Mouse (Mus musculus) C2C12 (cell line): Measurements from ENCODE around the gene Rps5. TPM values are rescaled to one million over a fixed set of nuclear protein-coding genes. Genes with fewer than 3 reads are reported as not detected.
"Not testable (repeated sequence)": the region's sequence is repeated elsewhere in the genome, so short reads cannot be mapped to it uniquely, and the experiment has no call there.

Experiments
- H3K27me3 ChIP-seq: one replicate; pipeline ENCODE4 v1.6.1; 2011; ENCODE audit not compliant: control insufficient read depth, insufficient read depth, insufficient read length
- H3K36me3 ChIP-seq: one replicate; pipeline ENCODE4 v1.6.1; 2011; ENCODE audit not compliant: control insufficient read depth, insufficient read depth
- H3K4me3 ChIP-seq: one replicate; pipeline ENCODE4 v1.5.1; 2011; ENCODE audit warnings: mild to moderate bottlenecking, control low read depth; ENCODE audit not compliant: poor library complexity, insufficient read depth, severe bottlenecking
- H3K79me2 ChIP-seq: one replicate; pipeline ENCODE4 v1.6.1; 2011; ENCODE audit not compliant: control insufficient read depth, insufficient read depth
- H3K79me3 ChIP-seq: one replicate; pipeline ENCODE4 v1.6.1; 2011; ENCODE audit warnings: low read depth, control low read depth
- H3ac ChIP-seq: one replicate; pipeline ENCODE3; 2011; ENCODE audit warnings: low read depth; ENCODE audit not compliant: control insufficient read depth, insufficient read length
- CEBPB ChIP-seq: IDR thresholded peaks from one replicate; pipeline ENCODE4 v1.6.1; 2011; ENCODE audit warnings: low read depth, mild to moderate bottlenecking, control low read depth, moderate library complexity
- CTCF ChIP-seq: IDR thresholded peaks from one replicate; pipeline ENCODE4 v1.5.1; 2011; ENCODE audit not compliant: control insufficient read depth, insufficient read depth, insufficient read length
- FOSL1 ChIP-seq: IDR thresholded peaks from one replicate; pipeline ENCODE4 v1.8.0; 2011; ENCODE audit warnings: mild to moderate bottlenecking, low read length; ENCODE audit not compliant: poor library complexity, insufficient read depth, severe bottlenecking
- MAX ChIP-seq: IDR thresholded peaks from one replicate; pipeline ENCODE4 v1.6.1; 2011; ENCODE audit warnings: mild to moderate bottlenecking, control low read depth
- MYOD1 ChIP-seq: IDR thresholded peaks from one replicate; pipeline ENCODE4 v1.6.1; 2011; ENCODE audit warnings: low read depth; ENCODE audit not compliant: control insufficient read depth, insufficient read length
- MYOG ChIP-seq: IDR thresholded peaks from one replicate; pipeline ENCODE4 v1.6.1; 2011; ENCODE audit not compliant: control insufficient read depth, insufficient read length; ENCODE audit errors: extremely low read depth
- USF1 ChIP-seq: IDR thresholded peaks from one replicate; pipeline ENCODE4 v1.6.1; 2011; ENCODE audit warnings: low read depth, mild to moderate bottlenecking, control low read depth, moderate library complexity
- polyA plus RNA-seq: library from polyadenylated mRNA; unstranded; fragments of >200 nt; fragmentation: generic; extraction: Trizol; gene quantifications from one replicate; pipeline ENCODE4 v1.2.1, GENCODE M21; 2012; ENCODE audit warnings: missing spikeins

Rps5 gene
- polyA plus RNA-seq, 1 experiment, result 3,397 TPM

DNA sequence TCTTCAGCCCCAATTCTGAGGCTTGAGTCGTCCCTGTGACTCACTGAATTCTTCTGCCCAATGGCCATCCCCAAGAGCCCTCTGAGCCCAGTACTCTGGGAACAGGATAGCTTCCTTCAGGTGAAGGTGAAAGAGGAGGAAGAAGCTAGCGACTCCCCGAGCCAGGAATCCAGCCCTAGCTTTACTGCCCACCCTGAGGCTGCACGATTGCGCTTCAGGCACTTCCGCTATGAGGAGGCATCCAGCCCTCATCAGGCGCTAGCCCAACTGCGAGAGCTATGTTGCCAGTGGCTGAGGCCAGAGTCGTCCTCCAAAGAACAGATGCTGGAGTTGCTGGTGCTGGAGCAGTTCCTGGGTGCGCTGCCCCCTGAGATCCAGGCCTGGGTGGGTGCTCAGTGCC lies 18.5 kb upstream of the Rps5 start:
- no peak overlapping the region for H3ac ChIP-seq
- H3K4me3 ChIP-seq, result no peak overlapping the region
- H3K79me3 ChIP-seq, result peaks cover 2% of the 10 kb centered on the region
- H3K79me2 ChIP-seq, result peaks cover 2% of the 10 kb centered on the region
- H3K27me3 ChIP-seq, result no peaks in the 10 kb centered on the region
- peaks cover 12% of the 10 kb centered on the region for H3K36me3 ChIP-seq
- TF ChIP-seq USF1 (no peak), FOSL1 (no peak), CEBPB (no peak), MYOD1 (no peak), MAX (no peak), CTCF (no peak), MYOG (no peak)

GRCm38 (mm10) chr7:12905146-12905545 lies 16.9 kb upstream of the Rps5 start:
- Histone ChIP-seq H3K79me2 (no peaks in the 10 kb centered on the region), H3K36me3 (peaks cover 12% of the 10 kb centered on the region), H3K79me3 (peaks cover 2% of the 10 kb centered on the region), H3K27me3 (no peaks in the 10 kb centered on the region), H3ac (no peak overlapping the region), H3K4me3 (no peak overlapping the region)
- TF ChIP-seq USF1 (no peak), FOSL1 (no peak), MYOG (no peak), MYOD1 (no peak), CTCF (no peak), CEBPB (no peak), MAX (no peak)

- Histone ChIP-seq H3K36me3 (peaks cover 12% of the 10 kb centered on the region), H3K4me3 (no peak overlapping the region), H3ac (no peak overlapping the region), H3K79me3 (no peaks in the 10 kb centered on the region), H3K79me2 (no peaks in the 10 kb centered on the region), H3K27me3 (no peaks in the 10 kb centered on the region)
- no peak for TF ChIP-seq USF1
Measured at GRCm38 (mm10) chr7:12909498-12909962, 12.6 kb upstream of the Rps5 start.

- Histone ChIP-seq H3K79me3 (no peaks in the 10 kb centered on the region), H3K79me2 (no peaks in the 10 kb centered on the region), H3K4me3 (no peak overlapping the region), H3K27me3 (no peaks in the 10 kb centered on the region), H3K36me3 (peaks cover 12% of the 10 kb centered on the region), H3ac (no peak overlapping the region)
- TF ChIP-seq MYOG (no peak), CTCF (no peak)
Measured at GRCm38 (mm10) chr7:12910181-12910668, 11.9 kb upstream of the Rps5 start.

DNA sequence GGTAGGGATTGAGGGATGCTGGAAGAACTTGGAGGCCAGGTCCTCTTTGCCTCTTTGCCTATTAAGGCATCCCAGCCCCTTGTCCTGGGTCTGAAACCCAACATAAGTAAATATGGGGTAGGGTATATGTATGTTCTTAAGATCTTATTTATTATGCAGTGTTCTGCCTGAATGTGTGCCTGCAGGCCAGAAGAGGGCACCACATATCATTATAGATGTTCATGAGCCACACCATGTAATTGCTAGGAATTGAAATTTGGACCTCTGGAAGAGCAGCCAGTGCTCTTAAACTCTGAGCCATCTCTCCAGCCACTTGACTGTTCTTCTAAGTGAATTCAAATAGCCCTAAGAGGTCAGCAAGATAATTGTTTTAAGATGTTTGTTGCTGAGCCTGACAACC lies 8.5 kb upstream of the Rps5 start:
- H3K79me3 ChIP-seq, result no peaks in the 10 kb centered on the region
- H3K79me2 ChIP-seq, result no peaks in the 10 kb centered on the region
- no peaks in the 10 kb centered on the region for H3K36me3 ChIP-seq
- no peaks in the 10 kb centered on the region for H3K27me3 ChIP-seq
- no peak overlapping the region for H3ac ChIP-seq
- no peak for TF ChIP-seq MYOG
- TF ChIP-seq FOSL1, result no peak
- TF ChIP-seq MAX, result no peak
- no peak for TF ChIP-seq CTCF
- TF ChIP-seq USF1, result no peak
- TF ChIP-seq MYOD1, result no peak
- no peak for TF ChIP-seq CEBPB
- no peak overlapping the region for H3K4me3 ChIP-seq

DNA sequence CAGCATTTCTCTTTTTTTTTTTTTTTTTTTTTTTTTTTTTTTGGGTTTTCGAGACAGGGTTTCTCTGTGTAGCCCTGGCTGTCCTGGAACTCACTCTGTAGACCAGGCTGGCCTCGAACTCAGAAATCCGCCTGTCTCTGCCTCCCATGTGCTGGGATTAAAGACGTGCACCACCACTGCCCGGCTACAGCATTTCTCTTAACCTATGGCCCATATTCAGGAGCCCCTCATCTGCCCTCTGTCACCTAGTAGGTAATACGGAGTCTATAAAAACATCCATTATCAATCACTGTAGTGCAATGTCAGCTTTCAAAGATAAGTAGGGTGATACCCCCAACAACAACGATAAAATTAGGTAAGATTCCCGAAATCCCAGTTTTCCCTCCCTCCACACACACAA lies 1.6 kb upstream of the Rps5 start:
- not testable (repeated sequence) for H3ac ChIP-seq, H3K27me3 ChIP-seq, H3K4me3 ChIP-seq
- Histone ChIP-seq H3K79me3 (peaks cover 29% of the 10 kb centered on the region), H3K79me2 (peaks cover 34% of the 10 kb centered on the region), H3K36me3 (peaks cover 30% of the 10 kb centered on the region)

DNA sequence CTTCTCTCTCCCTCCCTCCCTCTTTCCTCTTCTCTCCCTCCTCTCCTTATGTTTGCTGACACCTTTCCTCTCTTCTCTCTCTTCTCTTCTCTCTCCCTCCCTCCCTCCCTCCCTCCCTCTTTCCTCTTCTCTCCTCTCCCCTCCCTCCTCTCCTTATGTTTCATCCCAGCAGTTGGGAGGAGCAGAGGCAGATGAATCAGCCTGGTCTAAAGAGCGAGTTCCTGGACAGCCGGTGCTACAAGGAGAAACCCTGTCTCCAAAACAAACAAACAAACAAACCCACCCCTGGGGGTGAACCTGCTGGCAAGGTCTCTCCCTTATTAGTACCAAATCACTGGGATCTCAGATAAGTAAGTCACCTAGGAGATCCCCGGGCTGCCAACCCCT lies 779 bp upstream of the Rps5 start:
- peak overlapping the region; percentile 82 for H3ac ChIP-seq
- H3K4me3 ChIP-seq, result peak overlapping the region; percentile 75
- H3K27me3 ChIP-seq, result no peaks in the 10 kb centered on the region
- peaks cover 31% of the 10 kb centered on the region for H3K79me3 ChIP-seq
- no peak for TF ChIP-seq CEBPB
- TF ChIP-seq MYOG, result no peak
- TF ChIP-seq USF1, result no peak
- TF ChIP-seq FOSL1, result no peak
- TF ChIP-seq CTCF, result no peak
- TF ChIP-seq MAX, result no peak
- no peak for TF ChIP-seq MYOD1
- H3K36me3 ChIP-seq, result peaks cover 38% of the 10 kb centered on the region
- H3K79me2 ChIP-seq, result peaks cover 34% of the 10 kb centered on the region
